Mouse (Mus musculus): ENCODE results near the gene Smarca2.

Smarca2 gene

GRCm38 (mm10) chr19:26604755-26605300 is at the start of gene Smarca2:
Gene Smarca2 (plus strand): TSS chr19:26605050.
- peak; percentile 97 for DNase-seq (ENCODE audit: low read depth)

GRCm38 (mm10) chr19:26564850-26565249 is 40.0 kb upstream of the Smarca2 start:
- DNase-seq (ENCODE audit: low read depth) = no peak

- DNase-seq (ENCODE audit: low read depth) = no peak
Measured at GRCm38 (mm10) chr19:26566109-26566508, 38.7 kb upstream of the Smarca2 start.

- DNase-seq (ENCODE audit: low read depth) = no peak
Measured at GRCm38 (mm10) chr19:26568236-26568635, 36.6 kb upstream of the Smarca2 start.

GRCm38 (mm10) chr19:26568941-26569340 is 35.9 kb upstream of the Smarca2 start:
- no peak for DNase-seq (ENCODE audit: low read depth)

- DNase-seq (ENCODE audit: low read depth) = no peak
Measured at GRCm38 (mm10) chr19:26569461-26569860, 35.4 kb upstream of the Smarca2 start.

GRCm38 (mm10) chr19:26579645-26580044 is 25.2 kb upstream of the Smarca2 start:
- DNase-seq (ENCODE audit: low read depth) = peak; percentile 21

GRCm38 (mm10) chr19:26580061-26580460 is 24.8 kb upstream of the Smarca2 start:
- DNase-seq (ENCODE audit: low read depth) = no peak

GRCm38 (mm10) chr19:26594661-26595060 is 10.2 kb upstream of the Smarca2 start:
- no peak for DNase-seq (ENCODE audit: low read depth)

- no peak for DNase-seq (ENCODE audit: low read depth)
Measured at GRCm38 (mm10) chr19:26601459-26601858, 3.4 kb upstream of the Smarca2 start.

GRCm38 (mm10) chr19:26603296-26603860 is 1.5 kb upstream of the Smarca2 start:
- no peak for DNase-seq (ENCODE audit: low read depth)

- DNase-seq (ENCODE audit: low read depth) = no peak
Measured at GRCm38 (mm10) chr19:26603906-26604754, 720 bp upstream of the Smarca2 start.

- peak; percentile 54 for DNase-seq (ENCODE audit: low read depth)
Measured at GRCm38 (mm10) chr19:26605438-26606320, 829 bp downstream of the Smarca2 start.

GRCm38 (mm10) chr19:26606321-26607155 is 1.7 kb downstream of the Smarca2 start:
- peak; percentile 41 for DNase-seq (ENCODE audit: low read depth)

- peak; percentile 50 for DNase-seq (ENCODE audit: low read depth)
Measured at GRCm38 (mm10) chr19:26607156-26607536, 2.3 kb downstream of the Smarca2 start.

- peak; percentile 62 for DNase-seq (ENCODE audit: low read depth)
Measured at GRCm38 (mm10) chr19:26607551-26608433, 2.9 kb downstream of the Smarca2 start.

- no peak for DNase-seq (ENCODE audit: low read depth)
Measured at GRCm38 (mm10) chr19:26608434-26608812, 3.6 kb downstream of the Smarca2 start.

- no peak for DNase-seq (ENCODE audit: low read depth)
Measured at GRCm38 (mm10) chr19:26609637-26610036, 4.8 kb downstream of the Smarca2 start.

GRCm38 (mm10) chr19:26612995-26613394 is 8.1 kb downstream of the Smarca2 start:
- DNase-seq (ENCODE audit: low read depth) = no peak

GRCm38 (mm10) chr19:26613665-26614064 is 8.8 kb downstream of the Smarca2 start:
- no peak for DNase-seq (ENCODE audit: low read depth)
